Mouse (Mus musculus) liver, embryonic 14.5 days (tissue): ENCODE results near the gene 1190002N15Rik. TPM values are rescaled to one million over a fixed set of nuclear protein-coding genes. Genes with fewer than 3 reads are reported as not detected.

Experiments used
- ATAC-seq: fragments of 200-750 bp; cut with Nextera tagmentation; 2 replicates; pipeline ENCODE4 v1.8.0; 2017; ENCODE audit warnings: moderate number of reproducible peaks, mild to moderate bottlenecking, moderate library complexity; ENCODE audit not compliant: insufficient read depth
- DNase-seq, 3 experiments: peaks; one replicate each; pipeline ENCODE4 v3.0.0-alpha.2; 2012 to 2013; ENCODE audit warnings: low read depth in 3 of 3, low spot score in 3 of 3
- H3K27ac ChIP-seq: fragments of 300-500 bp; sonication (generic); 2 replicates; pipeline ENCODE4 v1.5.1; 2014; ENCODE audit warnings: moderate library complexity, mild to moderate bottlenecking, control low read depth, inconsistent platforms
- H3K27me3 ChIP-seq: fragments of 300-500 bp; sonication (generic); 2 replicates; pipeline ENCODE4 v1.6.1; 2014; ENCODE audit warnings: mild to moderate bottlenecking, low read length, moderate library complexity; ENCODE audit not compliant: control insufficient read depth, insufficient read depth
- H3K36me3 ChIP-seq: fragments of 300-500 bp; sonication (generic); replicated peaks from 2 replicates; pipeline ENCODE4 v1.6.1; 2014; ENCODE audit warnings: low read depth; ENCODE audit not compliant: control insufficient read depth, insufficient read depth
- H3K4me1 ChIP-seq, 2 experiments: fragments of 200-500 bp in 1 of 2; fragments of 300-500 bp in 1 of 2; sonication (generic) in 1 of 2; replicated peaks; 2 replicates each; pipeline ENCODE4 v1.6.1; 2012 to 2014; ENCODE audit warnings: antibody characterized with exemption in 1 of 2, inconsistent platforms in 1 of 2, low read length in 1 of 2; ENCODE audit not compliant: control insufficient read depth in 2 of 2, insufficient read depth in 2 of 2
- H3K4me2 ChIP-seq: fragments of 300-500 bp; sonication (generic); 2 replicates; pipeline ENCODE4 v1.6.1; 2014; ENCODE audit warnings: low read depth, mild to moderate bottlenecking, control low read depth, moderate library complexity
- H3K4me3 ChIP-seq, 2 experiments: fragments of 200-500 bp in 1 of 2; fragments of 300-500 bp in 1 of 2; sonication (generic) in 1 of 2; 2 replicates each; pipeline ENCODE4 v1.5.1; 2012 to 2014; ENCODE audit warnings: low read depth in 2 of 2, low read length in 2 of 2, mild to moderate bottlenecking in 2 of 2, control low read depth in 1 of 2, inconsistent platforms in 1 of 2, moderate library complexity in 1 of 2; ENCODE audit not compliant: insufficient read depth in 1 of 2
- H3K9ac ChIP-seq: fragments of 300-500 bp; sonication (generic); replicated peaks from 2 replicates; pipeline ENCODE4 v1.6.1; 2014; ENCODE audit warnings: mild to moderate bottlenecking, control low read depth, moderate library complexity
- H3K9me3 ChIP-seq: fragments of 300-500 bp; sonication (generic); 2 replicates; pipeline ENCODE4 v1.6.1; 2016; ENCODE audit warnings: low read length, mixed read lengths; ENCODE audit not compliant: control insufficient read depth
- CTCF ChIP-seq: IDR thresholded peaks from 2 replicates; pipeline ENCODE4 v1.5.1; 2016; ENCODE audit warnings: antibody characterized with exemption, low read depth, control low read depth
- EP300 ChIP-seq: IDR thresholded peaks from 2 replicates; pipeline ENCODE4 v1.6.1; 2016; ENCODE audit warnings: antibody characterized with exemption, low read depth
- WGBS: fragments of 180-500 bp; shearing (Covaris S2); extraction: QIAGEN DNeasy Blood & Tissue Kit; methylation state at CpG from one replicate; pipeline ENCODE4 v1.1.7; 2014; ENCODE audit not compliant: insufficient replicate concordance; 5-methylcytosine and 5-hydroxymethylcytosine counted together
- polyA plus RNA-seq, 2 experiments: library from polyadenylated mRNA; depleted of rRNA in 1 of 2; stranded (reverse) in 1 of 2; unstranded in 1 of 2; fragments of >200 nt; fragmentation: Nextera tagmentation in 1 of 2; extraction: Ambion mirVana in 1 of 2; gene quantifications; 2 replicates each; pipeline versions ENCODE4 v1.2.1 to v1.2.3; 2012 to 2014

Gene 1190002N15Rik
- polyA plus RNA-seq, 2 experiments, result 5.2 to 7.9 TPM

DNA sequence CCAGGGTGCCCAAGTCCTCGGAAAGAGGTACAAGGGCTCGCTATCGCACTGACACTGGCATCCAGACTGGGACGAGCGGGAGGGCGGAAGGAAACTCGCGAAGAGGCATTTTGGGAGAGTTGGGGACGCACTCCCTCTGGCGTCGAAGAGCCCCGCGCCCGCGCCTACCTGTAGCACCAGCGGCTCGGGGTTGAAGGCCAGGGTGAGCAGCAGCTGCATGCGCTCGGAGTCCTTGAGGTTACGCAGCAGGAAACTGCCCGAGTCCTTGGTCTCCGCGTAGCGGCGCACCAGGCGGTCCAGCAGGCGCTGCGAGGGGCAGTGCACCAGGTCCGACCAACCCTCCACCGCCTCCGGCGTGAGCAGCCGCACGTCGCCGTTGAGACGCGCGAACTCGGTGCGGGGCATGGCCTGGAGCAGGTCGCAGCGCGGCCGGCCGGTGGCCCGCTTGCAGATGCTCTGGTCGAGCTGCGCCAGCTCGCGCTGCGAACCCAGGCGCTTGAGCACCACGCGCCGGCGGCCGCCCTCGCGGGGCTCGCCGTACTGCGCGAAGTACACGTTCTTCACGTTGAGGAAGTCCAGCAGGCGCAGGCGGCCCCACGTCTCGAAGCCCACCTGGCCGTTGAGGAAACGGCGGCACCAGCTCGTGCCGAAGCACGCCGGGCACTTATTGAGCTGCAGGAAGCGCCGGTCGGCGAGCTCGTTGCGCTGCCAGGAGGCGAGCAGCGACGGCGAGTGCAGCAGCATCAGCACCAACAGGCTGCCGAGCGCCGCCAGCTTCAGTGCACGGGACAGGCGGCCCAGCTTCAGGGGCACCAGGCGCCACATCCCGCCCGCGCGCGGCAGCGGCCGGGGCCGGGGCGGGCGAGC is 597 bp downstream of the 1190002N15Rik start:
- no peaks in the 10 kb centered on the region for H3K9me3 ChIP-seq
- DNase-seq (peak in 2 of 3 experiments; percentile 38 to 42), ATAC-seq (peak; percentile 38)
- H3K4me1 ChIP-seq, result peaks cover 12 to 20% of the 10 kb centered on the region in 2 experiments
- H3K27ac ChIP-seq, result peak overlapping the region; percentile 84
- under 1% methylated on average over 98 of the region's 103 CpGs for WGBS
- TF ChIP-seq EP300 (no peak), CTCF (peak; percentile 64)
- peak overlapping the region; percentile 98 for H3K4me2 ChIP-seq
- peak overlapping the region; percentile 83 for H3K9ac ChIP-seq
- H3K4me3 ChIP-seq, result peak overlapping the region; percentile 67 to 88
- no peaks in the 10 kb centered on the region for H3K27me3 ChIP-seq
- H3K36me3 ChIP-seq, result no peaks in the 10 kb centered on the region

DNA sequence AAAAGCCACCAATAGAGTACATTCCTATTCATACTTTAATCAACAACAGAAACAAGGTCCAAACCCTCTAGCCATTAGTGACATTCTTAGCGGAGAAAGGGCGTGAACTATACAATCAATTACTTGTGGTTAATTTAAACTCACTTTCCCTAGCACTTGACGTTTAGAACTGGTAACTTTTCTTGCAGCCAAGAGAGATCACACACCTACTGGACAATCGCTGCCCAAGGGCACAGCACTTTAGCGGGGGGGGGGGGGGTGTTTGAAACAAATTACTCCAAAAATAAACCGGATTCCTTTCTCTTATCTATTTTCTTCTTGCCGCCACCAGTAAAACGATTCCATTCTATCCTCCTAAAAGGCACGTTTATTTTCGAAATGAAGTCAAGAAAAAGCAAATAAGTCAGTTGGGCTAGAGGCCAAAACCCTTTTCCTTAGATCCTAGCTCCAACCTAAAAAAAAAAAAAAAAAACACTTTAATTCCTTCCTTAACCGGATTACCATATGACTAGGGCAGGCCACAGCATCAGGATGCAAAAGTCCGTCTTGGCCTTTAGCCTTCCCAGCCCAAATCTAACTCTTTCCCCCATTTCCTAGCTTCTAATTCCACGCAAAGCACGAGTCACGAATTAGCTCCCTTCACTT is 1.5 kb downstream of the 1190002N15Rik start:
- peak overlapping the region; percentile 98 for H3K4me2 ChIP-seq
- H3K9me3 ChIP-seq, result no peaks in the 10 kb centered on the region
- peak overlapping the region; percentile 84; the same call in 1 of the 2 replicates for H3K27ac ChIP-seq
- H3K36me3 ChIP-seq, result no peaks in the 10 kb centered on the region
- H3K27me3 ChIP-seq, result no peaks in the 10 kb centered on the region
- 2% methylated on average over 15 of the region's 15 CpGs for WGBS
- peak overlapping the region; percentile 83 for H3K9ac ChIP-seq
- no peak for TF ChIP-seq EP300
- no peak for TF ChIP-seq CTCF
- no peak for ATAC-seq
- no peak for DNase-seq
- peaks cover 12 to 20% of the 10 kb centered on the region in 2 experiments for H3K4me1 ChIP-seq
- peak overlapping the region; percentile 67 to 88 for H3K4me3 ChIP-seq

DNA sequence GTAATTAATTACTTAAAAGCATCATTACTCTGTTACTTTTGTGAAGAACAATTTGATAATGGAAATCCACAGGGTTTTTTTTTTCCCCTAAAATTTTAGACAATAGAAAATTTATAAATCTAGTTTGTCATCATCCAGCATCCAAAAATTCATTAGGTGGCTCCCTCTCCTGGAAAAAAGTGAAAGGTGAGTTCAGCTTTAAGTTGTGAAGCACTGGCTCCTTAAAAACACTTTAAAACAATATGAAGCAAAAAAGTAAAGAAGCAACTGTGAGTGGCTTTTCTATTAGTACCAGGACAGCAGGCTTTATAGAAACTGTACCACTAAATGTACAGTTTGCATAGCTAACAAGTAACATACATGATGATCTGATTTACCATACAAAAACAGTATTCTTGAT is 3.1 kb downstream of the 1190002N15Rik start:
- peaks cover 12 to 18% of the 10 kb centered on the region in 2 experiments for H3K4me1 ChIP-seq
- TF ChIP-seq EP300 (no peak), CTCF (no peak)
- DNase-seq (no peak), ATAC-seq (no peak)
- H3K9me3 ChIP-seq, result no peaks in the 10 kb centered on the region
- H3K36me3 ChIP-seq, result no peaks in the 10 kb centered on the region
- H3K27me3 ChIP-seq, result no peaks in the 10 kb centered on the region
- H3K4me2 ChIP-seq, result peak overlapping the region; percentile 98
- no peak overlapping the region for H3K9ac ChIP-seq
- no peak overlapping the region for H3K4me3 ChIP-seq
- no peak overlapping the region for H3K27ac ChIP-seq

DNA sequence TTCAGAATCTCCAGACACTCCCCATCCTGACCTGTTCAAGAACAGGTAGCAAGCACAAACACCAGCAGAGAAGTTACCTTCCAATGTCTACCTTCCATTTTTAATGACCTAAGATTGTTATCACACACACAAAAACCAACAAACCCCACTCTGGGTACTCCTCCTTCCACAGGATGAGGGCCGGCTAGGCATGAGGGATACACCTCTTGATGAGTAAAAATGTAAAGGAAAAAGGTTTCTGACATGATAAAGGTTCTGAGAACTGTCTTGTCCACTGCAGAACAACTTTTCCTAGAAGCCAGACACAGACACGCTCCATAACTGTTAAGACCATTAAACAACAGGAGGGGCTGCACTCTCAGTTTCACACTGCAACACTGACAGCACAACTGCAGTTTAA is 3.7 kb downstream of the 1190002N15Rik start:
- Histone ChIP-seq H3K9me3 (no peaks in the 10 kb centered on the region), H3K4me2 (peak overlapping the region; percentile 30), H3K27ac (no peak overlapping the region), H3K9ac (no peak overlapping the region), H3K4me3 (no peak overlapping the region), H3K4me1 (peaks cover 7 to 13% of the 10 kb centered on the region in 2 experiments), H3K27me3 (no peaks in the 10 kb centered on the region), H3K36me3 (no peaks in the 10 kb centered on the region)
- ATAC-seq (no peak), DNase-seq (no peak)
- TF ChIP-seq EP300 (no peak), CTCF (no peak)
- 20% methylated on average over 2 of the region's 2 CpGs for WGBS

DNA sequence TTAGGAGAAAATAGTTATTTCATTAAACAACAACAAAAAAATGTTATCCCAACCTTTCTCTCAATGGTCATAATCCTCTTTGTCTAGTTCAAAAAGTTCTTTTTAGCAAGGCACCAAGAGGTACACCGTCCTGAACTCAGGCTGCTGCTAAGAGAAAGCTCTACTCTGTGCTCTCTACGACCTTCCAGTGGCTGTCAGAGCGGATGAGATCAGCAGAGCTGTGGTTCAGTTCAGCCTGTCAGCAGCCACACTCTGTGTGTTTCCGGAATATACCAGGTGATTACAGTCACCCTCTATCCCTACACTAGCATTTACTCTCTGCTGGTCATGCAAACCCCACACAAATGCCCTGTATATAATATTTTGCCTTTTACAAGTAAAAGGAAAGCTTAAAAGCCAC is 4.2 kb downstream of the 1190002N15Rik start:
- Histone ChIP-seq H3K4me1 (peaks cover 4 to 12% of the 10 kb centered on the region in 2 experiments; a peak in 3 of 4 replicates), H3K27ac (no peak overlapping the region), H3K9me3 (no peaks in the 10 kb centered on the region), H3K4me3 (no peak overlapping the region), H3K9ac (no peak overlapping the region), H3K36me3 (no peaks in the 10 kb centered on the region), H3K27me3 (no peaks in the 10 kb centered on the region), H3K4me2 (0 out of 2 replicates have a peak overlapping the region, but pooled peaks have one; percentile 30)
- DNase-seq (no peak), ATAC-seq (no peak)
- WGBS, result 24% methylated on average over 4 of the region's 4 CpGs
- TF ChIP-seq EP300 (no peak), CTCF (no peak)
